Mouse (Mus musculus) MEL (cell line): ENCODE results near the gene Kcne2. TPM values are rescaled to one million over a fixed set of nuclear protein-coding genes. Genes with fewer than 3 reads are reported as not detected.
A peak's percentile ranks its signal among the peaks of the same experiment; 100 is the strongest.

ENCODE experiments used
- DNase-seq: peaks from one replicate; pipeline ENCODE4 v3.0.0; 2011; ENCODE audit warnings: low read depth, low spot score
- H3K27ac ChIP-seq: 2 replicates; pipeline ENCODE4 v1.5.1; 2012; ENCODE audit warnings: low read depth, mild to moderate bottlenecking, control low read depth, low read length, moderate library complexity; ENCODE audit not compliant: control insufficient read depth
- H3K27me3 ChIP-seq, 2 experiments: fragments of 150-350 bp in 1 of 2; sonication (generic) in 1 of 2; 2 replicates each; pipeline ENCODE4 v1.6.1; 2012; ENCODE audit warnings: low read length in 2 of 2, mild to moderate bottlenecking in 2 of 2, improper control_type of control experiment in 1 of 2, moderate library complexity in 1 of 2; ENCODE audit not compliant: insufficient read depth in 2 of 2, control insufficient read depth in 1 of 2
- H3K36me3 ChIP-seq, 2 experiments: 2 replicates each; pipeline ENCODE4 v1.6.1; 2012 to 2014; ENCODE audit warnings: low read length in 2 of 2, improper control_type of control experiment in 1 of 2, inconsistent platforms in 1 of 2, mild to moderate bottlenecking in 1 of 2; ENCODE audit not compliant: insufficient read depth in 2 of 2, control insufficient read depth in 1 of 2
- H3K4me1 ChIP-seq, 2 experiments: fragments of 150-350 bp in 1 of 2; sonication (generic) in 1 of 2; 2 replicates each; pipeline ENCODE4 v1.6.1; 2012; ENCODE audit warnings: low read length in 2 of 2, improper control_type of control experiment in 1 of 2, mild to moderate bottlenecking in 1 of 2; ENCODE audit not compliant: insufficient read depth in 2 of 2, control insufficient read depth in 1 of 2
- H3K4me3 ChIP-seq, 2 experiments: fragments of 150-350 bp in 1 of 2; sonication (generic) in 1 of 2; 2 replicates each; pipeline ENCODE4 v1.5.1; 2012; ENCODE audit warnings: low read depth in 2 of 2, low read length in 2 of 2, mild to moderate bottlenecking in 2 of 2, moderate library complexity in 2 of 2, control low read depth in 1 of 2, improper control_type of control experiment in 1 of 2; ENCODE audit not compliant: control insufficient read depth in 1 of 2, insufficient read depth in 1 of 2
- H3K79me2 ChIP-seq: 2 replicates; pipeline ENCODE4 v1.6.1; 2012; ENCODE audit warnings: mild to moderate bottlenecking, low read length, moderate library complexity; ENCODE audit not compliant: control insufficient read depth, poor library complexity, insufficient read depth
- H3K9ac ChIP-seq: 2 replicates; pipeline ENCODE4 v1.6.1; 2012; ENCODE audit warnings: low read depth, mild to moderate bottlenecking, control low read depth, low read length, moderate library complexity; ENCODE audit not compliant: control insufficient read depth, poor library complexity, severe bottlenecking
- H3K9me3 ChIP-seq: fragments of 150-350 bp; sonication (generic); replicated peaks from 2 replicates; pipeline ENCODE4 v1.6.1; 2012; ENCODE audit warnings: mild to moderate bottlenecking, low read length, improper control_type of control experiment, moderate library complexity; ENCODE audit not compliant: insufficient read depth
- CTCF ChIP-seq, 3 experiments: IDR thresholded peaks in 2 of 3; conservative IDR thresholded peaks in 1 of 3; 2 replicates each; pipeline ENCODE4 v1.5.1; 2011 to 2012; ENCODE audit warnings: low read length in 3 of 3, low read depth in 2 of 3, mild to moderate bottlenecking in 2 of 3, improper control_type of control experiment in 1 of 3, inconsistent platforms in 1 of 3, mixed read lengths in 1 of 3, moderate library complexity in 1 of 3; ENCODE audit not compliant: control insufficient read depth in 1 of 3, insufficient read depth in 1 of 3, poor library complexity in 1 of 3, severe bottlenecking in 1 of 3
- E2F4 ChIP-seq: IDR thresholded peaks from 2 replicates; pipeline ENCODE4 v1.6.1; 2011; ENCODE audit warnings: low read depth, low read length, improper control_type of control experiment, borderline replicate concordance
- ELF1 ChIP-seq: IDR thresholded peaks from 2 replicates; pipeline ENCODE4 v1.6.1; 2014; ENCODE audit warnings: low read depth, mild to moderate bottlenecking, inconsistent platforms, low read length, improper control_type of control experiment, moderate library complexity
- EP300 ChIP-seq, 2 experiments: IDR thresholded peaks; 2 replicates each; pipeline ENCODE4 v1.6.1; 2011; ENCODE audit warnings: improper control_type of control experiment in 2 of 2, low read length in 2 of 2, low read depth in 1 of 2, mild to moderate bottlenecking in 1 of 2
- ETS1 ChIP-seq: IDR thresholded peaks from 2 replicates; pipeline ENCODE4 v1.6.1; 2012; ENCODE audit warnings: low read depth, mild to moderate bottlenecking, inconsistent platforms, low read length, improper control_type of control experiment, moderate library complexity
- GABPA ChIP-seq: IDR thresholded peaks from 2 replicates; pipeline ENCODE4 v1.6.1; 2012; ENCODE audit warnings: low read depth, mild to moderate bottlenecking, inconsistent platforms, low read length, improper control_type of control experiment, moderate library complexity
- GATA1 ChIP-seq: IDR thresholded peaks from 2 replicates; pipeline ENCODE4 v1.6.1; 2011; ENCODE audit warnings: low read depth, low read length, improper control_type of control experiment
- HCFC1 ChIP-seq: IDR thresholded peaks from 2 replicates; pipeline ENCODE4 v1.6.1; 2012; ENCODE audit warnings: low read depth, mild to moderate bottlenecking, inconsistent platforms, low read length, improper control_type of control experiment, moderate library complexity
- JUND ChIP-seq: IDR thresholded peaks from 2 replicates; pipeline ENCODE4 v1.6.1; 2011; ENCODE audit warnings: low read depth, mild to moderate bottlenecking, improper control_type of control experiment, low read length
- MAFK ChIP-seq: IDR thresholded peaks from 2 replicates; pipeline ENCODE4 v1.6.1; 2011; ENCODE audit warnings: low read depth, mild to moderate bottlenecking, low read length, improper control_type of control experiment, borderline replicate concordance
- MEF2A ChIP-seq: IDR thresholded peaks from 2 replicates; pipeline ENCODE4 v1.6.1; 2014; ENCODE audit warnings: low read depth, mild to moderate bottlenecking, inconsistent platforms, low read length, improper control_type of control experiment; ENCODE audit not compliant: poor library complexity, insufficient replicate concordance, severe bottlenecking; ENCODE audit errors: extremely low read depth
- MXI1 ChIP-seq: IDR thresholded peaks from 2 replicates; pipeline ENCODE4 v1.6.1; 2011; ENCODE audit warnings: mild to moderate bottlenecking, low read depth, low read length, improper control_type of control experiment
- MYB ChIP-seq: IDR thresholded peaks from 2 replicates; pipeline ENCODE4 v1.6.1; 2011; ENCODE audit warnings: mild to moderate bottlenecking, low read depth, low read length, improper control_type of control experiment
- NELFE ChIP-seq: IDR thresholded peaks from 2 replicates; pipeline ENCODE4 v1.6.1; 2011; ENCODE audit warnings: low read depth, low read length, improper control_type of control experiment
- RAD21 ChIP-seq: IDR thresholded peaks from 2 replicates; pipeline ENCODE4 v1.6.1; 2011; ENCODE audit warnings: mild to moderate bottlenecking, low read depth, low read length, improper control_type of control experiment
- SIN3A ChIP-seq: IDR thresholded peaks from 2 replicates; pipeline ENCODE4 v1.6.1; 2012; ENCODE audit warnings: low read length, improper control_type of control experiment, inconsistent platforms
- SMC3 ChIP-seq: IDR thresholded peaks from 2 replicates; pipeline ENCODE4 v1.6.1; 2011; ENCODE audit warnings: low read depth, low read length, improper control_type of control experiment
- TAL1 ChIP-seq: IDR thresholded peaks from 2 replicates; pipeline ENCODE4 v1.6.1; 2012; ENCODE audit warnings: mild to moderate bottlenecking, inconsistent platforms, low read length, moderate library complexity, mixed read lengths
- TBP ChIP-seq: IDR thresholded peaks from 2 replicates; pipeline ENCODE4 v1.8.0; 2011; ENCODE audit warnings: low read depth, low read length, improper control_type of control experiment
- TCF12 ChIP-seq: IDR thresholded peaks from 2 replicates; pipeline ENCODE4 v1.6.1; 2014; ENCODE audit warnings: low read depth, mild to moderate bottlenecking, inconsistent platforms, low read length, improper control_type of control experiment, moderate library complexity
- UBTF ChIP-seq: IDR thresholded peaks from 2 replicates; pipeline ENCODE4 v1.6.1; 2012; ENCODE audit warnings: low read depth, mild to moderate bottlenecking, inconsistent platforms, low read length, improper control_type of control experiment, moderate library complexity, borderline replicate concordance; ENCODE audit not compliant: insufficient read depth
- USF1 ChIP-seq: IDR thresholded peaks from 2 replicates; pipeline ENCODE4 v1.6.1; 2014; ENCODE audit warnings: low read depth, mild to moderate bottlenecking, inconsistent platforms, low read length, improper control_type of control experiment, moderate library complexity
- USF2 ChIP-seq, 2 experiments: IDR thresholded peaks; 2 replicates each; pipeline ENCODE4 v1.6.1; 2011 to 2012; ENCODE audit warnings: improper control_type of control experiment in 2 of 2, low read length in 2 of 2, borderline replicate concordance in 1 of 2, inconsistent platforms in 1 of 2, low read depth in 1 of 2, mild to moderate bottlenecking in 1 of 2; ENCODE audit not compliant: insufficient read depth in 1 of 2
- ZMIZ1 ChIP-seq: IDR thresholded peaks from 2 replicates; pipeline ENCODE4 v1.6.1; 2012; ENCODE audit warnings: low read depth, mild to moderate bottlenecking, inconsistent platforms, low read length, improper control_type of control experiment, moderate library complexity
- polyA plus RNA-seq, 2 experiments: library from polyadenylated mRNA; stranded (reverse) in 1 of 2; unstranded in 1 of 2; fragments of >175 nt in 1 of 2; fragments of >200 nt in 1 of 2; gene quantifications; 2 replicates each; pipeline versions ENCODE4 v1.2.1 to v1.2.4; 2012; ENCODE audit warnings: low replicate concordance in 2 of 2, low read depth in 1 of 2; ENCODE audit not compliant: insufficient read length in 2 of 2, insufficient read depth in 1 of 2, missing spikeins in 1 of 2
- total RNA-seq: library from RNA; depleted of rRNA; stranded (reverse); fragments of 300-350 nt; gene quantifications from 2 replicates; pipeline ENCODE4 v1.2.3, GENCODE M21; 2012

The Kcne2 gene
- total and polyA plus RNA-seq, 3 experiments: 0.06 TPM; not detected in 2

DNA sequence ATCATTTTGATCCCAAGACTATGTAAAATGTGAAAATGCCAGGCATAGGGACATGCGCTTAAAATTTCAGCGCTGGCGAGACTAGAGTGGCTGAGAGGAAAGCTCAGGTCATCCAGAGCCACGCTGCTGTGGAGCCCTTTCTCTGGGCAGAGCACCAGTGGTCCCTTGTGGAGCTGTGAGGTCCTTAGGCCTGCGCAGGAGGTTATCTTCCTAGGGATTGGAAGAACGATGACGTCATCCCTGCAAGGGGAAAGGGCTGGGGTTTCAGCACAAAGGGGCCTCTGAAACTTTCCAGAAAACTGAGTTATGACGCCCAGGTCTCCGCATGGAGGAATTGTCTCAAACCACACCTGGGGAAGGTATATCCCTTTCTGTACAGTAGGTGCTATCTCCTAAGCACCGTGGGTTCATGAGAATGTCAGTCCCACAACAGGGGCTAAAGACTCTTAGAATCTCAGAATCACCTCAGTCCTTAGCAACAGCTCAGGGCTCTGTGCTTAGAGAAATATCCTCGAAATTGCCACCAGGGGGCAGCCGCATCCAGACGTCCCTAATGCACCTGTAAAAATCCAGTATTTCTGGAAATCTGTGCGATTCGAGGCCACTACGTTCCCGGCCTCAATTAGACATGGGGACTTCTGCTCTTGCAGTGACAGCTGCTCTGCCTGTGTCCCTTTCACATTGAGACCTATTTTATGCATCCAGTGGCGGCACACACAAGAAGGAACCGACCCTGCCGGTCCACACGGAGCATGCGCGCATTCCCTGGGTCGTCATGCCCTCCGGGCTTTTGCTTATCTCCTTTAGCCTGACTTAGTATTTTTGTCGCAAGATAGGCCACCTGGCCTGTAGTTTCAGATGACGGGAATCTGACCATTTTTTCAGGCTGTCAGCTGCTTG is 48.7 kb downstream of the Kcne2 start (continued):
- TF ChIP-seq ETS1 (peak; percentile 90), MXI1 (peak; percentile 67), E2F4 (no peak), MYB (no peak)

DNA sequence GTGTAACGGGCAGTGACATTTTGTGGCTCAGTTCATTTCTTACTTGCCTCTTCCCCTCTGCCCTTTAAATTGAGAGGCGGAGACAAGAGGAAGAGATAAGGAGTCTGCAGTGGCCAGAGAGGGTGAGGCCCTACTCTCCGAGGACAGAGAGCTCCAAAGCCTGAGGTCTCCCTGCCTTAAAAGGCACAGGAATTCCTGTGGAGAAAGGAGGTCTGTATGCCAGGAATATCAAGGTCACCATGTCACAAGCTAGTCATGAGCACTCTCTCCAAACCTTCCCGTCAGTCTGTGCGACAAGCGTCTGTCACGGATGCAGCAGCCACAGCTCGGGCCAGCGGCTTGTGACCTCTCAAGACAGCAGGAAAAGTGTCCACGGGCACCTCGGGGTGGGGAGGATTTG is 53.0 kb downstream of the Kcne2 start:
- TF ChIP-seq USF2 (IDR thresholded peaks at IDR 0.05; ENCODE audit: borderline replicate concordance in 1 of 2, insufficient read depth in 1 of 2, low read depth in 1 of 2, low read length in 2 of 2) (no peak), ETS1 (0 out of 2 replicates have a peak, but pooled peaks have one; percentile 19), TBP (no peak), HCFC1 (no peak), ZMIZ1 (no peak), JUND (no peak), NELFE (no peak), GATA1 (peak; percentile 35; the same call in 1 of the 2 replicates), SIN3A (peak; percentile 36; the same call in 1 of the 2 replicates), MXI1 (peak; percentile 35; the same call in 1 of the 2 replicates), MAFK (no peak), MYB (no peak), ELF1 (no peak), SMC3 (no peak), MEF2A (no peak), CTCF (IDR thresholded peaks at IDR 0.05 in 2 of 3, conservative IDR thresholded peaks at IDR 0.05 in 1 of 3; ENCODE audit: control insufficient read depth in 1 of 3, insufficient read depth in 1 of 3, low read depth in 2 of 3, low read length in 3 of 3, poor library complexity in 1 of 3, severe bottlenecking in 1 of 3) (no peak), RAD21 (no peak), TCF12 (no peak), GABPA (no peak), USF1 (no peak), UBTF (no peak), EP300 (IDR thresholded peaks at IDR 0.05; ENCODE audit: low read depth in 1 of 2, low read length in 2 of 2) (no peak), TAL1 (no peak)
- Histone ChIP-seq H3K9ac (peak overlapping the region; percentile 2; the same call in 1 of the 2 replicates), H3K4me3 (peak overlapping the region in 1 of 2 experiments; percentile 10; a peak in 1 of 4 replicates)

More for the DNA sequence above, 53.0 kb downstream of the Kcne2 start:
- Histone ChIP-seq H3K27ac (no peak overlapping the region), H3K79me2 (no peaks in the 10 kb centered on the region), H3K9me3 (no peaks in the 10 kb centered on the region), H3K36me3 (peaks cover 0 to 6% of the 10 kb centered on the region in 2 experiments; a peak in 1 of 4 replicates), H3K4me1 (peaks cover 0 to 5% of the 10 kb centered on the region in 2 experiments; a peak in 3 of 4 replicates), H3K27me3 (no peaks in the 10 kb centered on the region)
- peak; percentile 31 for DNase-seq
